Mouse (Mus musculus): ENCODE measurements around the gene Zfp784.

GRCm38 (mm10) chr7:5080815-5081214 is 42.6 kb upstream of the Zfp784 start:
- TF ChIP-seq TAL1 (IDR thresholded peaks at IDR 0.05; ENCODE audit: low read length), result no peak
- no peak for TF ChIP-seq GATA1 (IDR thresholded peaks at IDR 0.05; ENCODE audit: low read length)

Data from erythroblast, embryonic 14.5 days (primary cell).